Mouse (Mus musculus): ENCODE measurements around the gene Rps19bp1. TPM values are rescaled to one million over a fixed set of nuclear protein-coding genes. Genes with fewer than 3 reads are reported as not detected.

Gene Rps19bp1
- polyA plus RNA-seq, 1 experiment from 2014 or later = 36.1 TPM

GRCm38 (mm10) chr15:80254847-80255645 lies 9.1 kb downstream of the Rps19bp1 start, which contains the start of gene Atf4:
Gene Atf4 (plus strand): TSS chr15:80255184.
- Histone ChIP-seq H3K9ac (replicated peaks; ENCODE audit: low read depth) (peak within 1 kb of the TSS; percentile 100), H3K36me3 (ENCODE audit: insufficient read depth, low read length) (peaks cover 14% of the 10 kb centered on the region), H3K27ac (ENCODE audit: low read length) (peak within 1 kb of the TSS; percentile 100), H3K9me3 (ENCODE audit: low read length) (no peaks in the 10 kb centered on the region), H3K4me2 (replicated peaks; ENCODE audit: low read depth, low read length) (peak within 1 kb of the TSS; percentile 94), H3K4me3 (ENCODE audit: low read depth, low read length) (peak within 1 kb of the TSS; percentile 99), H3K4me1 (ENCODE audit: insufficient read depth, low read depth, low read length) (peaks cover 18% of the 10 kb centered on the region; the same call in 1 of the 2 replicates), H3K27me3 (replicated peaks; ENCODE audit: insufficient read depth, low read length) (no peaks in the 10 kb centered on the region)
- ATAC-seq (peak; percentile 92), DNase-seq (ENCODE audit: low spot score) (peak; percentile 99)
- WGBS = under 1% methylated on average over 58 of the region's 62 CpGs
- TF ChIP-seq EP300 (IDR thresholded peaks at IDR 0.05) = peak; percentile 89
- peak; percentile 23; the same call in 1 of the 2 replicates for TF ChIP-seq CTCF (IDR thresholded peaks at IDR 0.05)

- DNase-seq (ENCODE audit: low spot score) (peak; percentile 88), ATAC-seq (no peak)
- Histone ChIP-seq H3K9ac (replicated peaks; ENCODE audit: low read depth) (peak overlapping the region; percentile 54), H3K4me3 (ENCODE audit: low read depth, low read length) (peak overlapping the region; percentile 99), H3K4me2 (replicated peaks; ENCODE audit: low read depth, low read length) (peak overlapping the region; percentile 94), H3K9me3 (ENCODE audit: low read length) (no peaks in the 10 kb centered on the region), H3K36me3 (ENCODE audit: insufficient read depth, low read length) (peaks cover 22% of the 10 kb centered on the region), H3K4me1 (ENCODE audit: insufficient read depth, low read depth, low read length) (peaks cover 18% of the 10 kb centered on the region; the same call in 1 of the 2 replicates), H3K27me3 (replicated peaks; ENCODE audit: insufficient read depth, low read length) (no peaks in the 10 kb centered on the region), H3K27ac (ENCODE audit: low read length) (peak overlapping the region; percentile 100)
- WGBS = 32% methylated on average over 6 of the region's 6 CpGs
- no peak for TF ChIP-seq CTCF (IDR thresholded peaks at IDR 0.05)
- TF ChIP-seq EP300 (IDR thresholded peaks at IDR 0.05) = no peak
Measured at GRCm38 (mm10) chr15:80254207-80254606, 9.9 kb downstream of the Rps19bp1 start.

- TF ChIP-seq CTCF (IDR thresholded peaks at IDR 0.05) (no peak), EP300 (IDR thresholded peaks at IDR 0.05) (no peak)
- Histone ChIP-seq H3K9ac (replicated peaks; ENCODE audit: low read depth) (no peak overlapping the region), H3K4me2 (replicated peaks; ENCODE audit: low read depth, low read length) (no peak overlapping the region), H3K27ac (ENCODE audit: low read length) (peak overlapping the region; percentile 100), H3K9me3 (ENCODE audit: low read length) (no peaks in the 10 kb centered on the region), H3K4me1 (ENCODE audit: insufficient read depth, low read depth, low read length) (peaks cover 18% of the 10 kb centered on the region; the same call in 1 of the 2 replicates), H3K36me3 (ENCODE audit: insufficient read depth, low read length) (peaks cover 29% of the 10 kb centered on the region), H3K27me3 (replicated peaks; ENCODE audit: insufficient read depth, low read length) (no peaks in the 10 kb centered on the region), H3K4me3 (ENCODE audit: low read depth, low read length) (no peak overlapping the region)
- no peak for ATAC-seq
- DNase-seq (ENCODE audit: low spot score) = peak; percentile 85
- WGBS = 42% methylated on average over 2 of the region's 2 CpGs
Measured at GRCm38 (mm10) chr15:80253530-80253929, 10.6 kb downstream of the Rps19bp1 start.

- no peak for ATAC-seq
- H3K4me1 ChIP-seq (ENCODE audit: insufficient read depth, low read depth, low read length) = peaks cover 7% of the 10 kb centered on the region; the same call in 1 of the 2 replicates
- H3K9me3 ChIP-seq (ENCODE audit: low read length) = no peaks in the 10 kb centered on the region
- H3K36me3 ChIP-seq (ENCODE audit: insufficient read depth, low read length) = peaks cover 34% of the 10 kb centered on the region
- H3K4me2 ChIP-seq (replicated peaks; ENCODE audit: low read depth, low read length) = no peak overlapping the region
- H3K9ac ChIP-seq (replicated peaks; ENCODE audit: low read depth) = no peak overlapping the region
- DNase-seq (ENCODE audit: low spot score) = peak; percentile 34
- TF ChIP-seq EP300 (IDR thresholded peaks at IDR 0.05) (no peak), CTCF (IDR thresholded peaks at IDR 0.05) (no peak)
- WGBS = 71% methylated on average over 6 of the region's 6 CpGs
- H3K27ac ChIP-seq (ENCODE audit: low read length) = no peak overlapping the region
- no peak overlapping the region for H3K4me3 ChIP-seq (ENCODE audit: low read depth, low read length)
- no peaks in the 10 kb centered on the region for H3K27me3 ChIP-seq (replicated peaks; ENCODE audit: insufficient read depth, low read length)
Measured at GRCm38 (mm10) chr15:80250586-80250985, 13.5 kb downstream of the Rps19bp1 start.

GRCm38 (mm10) chr15:80249672-80250071 lies 14.4 kb downstream of the Rps19bp1 start:
- Histone ChIP-seq H3K36me3 (ENCODE audit: insufficient read depth, low read length) (peaks cover 34% of the 10 kb centered on the region), H3K4me3 (ENCODE audit: low read depth, low read length) (no peak overlapping the region), H3K27ac (ENCODE audit: low read length) (no peak overlapping the region), H3K9ac (replicated peaks; ENCODE audit: low read depth) (no peak overlapping the region), H3K4me1 (ENCODE audit: insufficient read depth, low read depth, low read length) (peaks cover 7% of the 10 kb centered on the region; the same call in 1 of the 2 replicates), H3K4me2 (replicated peaks; ENCODE audit: low read depth, low read length) (no peak overlapping the region), H3K9me3 (ENCODE audit: low read length) (no peaks in the 10 kb centered on the region), H3K27me3 (replicated peaks; ENCODE audit: insufficient read depth, low read length) (no peaks in the 10 kb centered on the region)
- 94% methylated on average over 10 of the region's 10 CpGs for WGBS
- TF ChIP-seq CTCF (IDR thresholded peaks at IDR 0.05) (no peak), EP300 (IDR thresholded peaks at IDR 0.05) (no peak)
- no peak for ATAC-seq
- no peak for DNase-seq (ENCODE audit: low spot score)

GRCm38 (mm10) chr15:80248596-80248995 lies 15.5 kb downstream of the Rps19bp1 start:
- ATAC-seq (no peak), DNase-seq (ENCODE audit: low spot score) (no peak)
- Histone ChIP-seq H3K9ac (replicated peaks; ENCODE audit: low read depth) (no peak overlapping the region), H3K9me3 (ENCODE audit: low read length) (no peaks in the 10 kb centered on the region), H3K4me3 (ENCODE audit: low read depth, low read length) (no peak overlapping the region), H3K36me3 (ENCODE audit: insufficient read depth, low read length) (peaks cover 34% of the 10 kb centered on the region), H3K4me1 (ENCODE audit: insufficient read depth, low read depth, low read length) (no peaks in the 10 kb centered on the region), H3K27me3 (replicated peaks; ENCODE audit: insufficient read depth, low read length) (no peaks in the 10 kb centered on the region), H3K27ac (ENCODE audit: low read length) (no peak overlapping the region), H3K4me2 (replicated peaks; ENCODE audit: low read depth, low read length) (no peak overlapping the region)
- 100% methylated on average over 1 of the region's 1 CpGs for WGBS
- TF ChIP-seq EP300 (IDR thresholded peaks at IDR 0.05) (no peak), CTCF (IDR thresholded peaks at IDR 0.05) (no peak)
